Mouse (Mus musculus): ENCODE measurements around the gene Sar1a. TPM values are rescaled to one million over a fixed set of nuclear protein-coding genes. Genes with fewer than 3 reads are reported as not detected.

Sar1a gene
- 220 and 231 TPM in 2 replicates for polyA plus RNA-seq (2016; fragmentation: Nextera tagmentation; extraction: Ambion mirVana)

- H3K36me3 ChIP-seq, result peaks cover 25% of the 10 kb centered on the region
- H3K4me3 ChIP-seq, result peak within 1 kb of the TSS; percentile 97
- WGBS, result under 1% methylated on average over 77 of the region's 84 CpGs
- DNase-seq (ENCODE audit: low spot score), result peak; percentile 100
- peaks cover 21% of the 10 kb centered on the region for H3K4me1 ChIP-seq
- no peaks in the 10 kb centered on the region for H3K27me3 ChIP-seq (ENCODE audit: low read depth, poor library complexity, severe bottlenecking)
- peak within 1 kb of the TSS; percentile 93 for H3K27ac ChIP-seq
- H3K9me3 ChIP-seq (replicated peaks), result no peaks in the 10 kb centered on the region
These were observed at the start of gene Sar1a for GRCm38 (mm10) chr10:61680015-61680913. Sar1a (plus strand) TSS chr10:61680299.

GRCm38 (mm10) chr10:61632445-61632844 lies 47.7 kb upstream of the Sar1a start:
- no peak overlapping the region for H3K4me3 ChIP-seq
- 78% methylated on average over 10 of the region's 10 CpGs for WGBS
- H3K4me1 ChIP-seq, result peaks cover 8% of the 10 kb centered on the region
- H3K27me3 ChIP-seq (ENCODE audit: low read depth, poor library complexity, severe bottlenecking), result 0 out of 2 replicates have a peak, but pooled peaks cover under 1% of the 10 kb centered on the region
- no peaks in the 10 kb centered on the region for H3K36me3 ChIP-seq
- no peak overlapping the region for H3K27ac ChIP-seq
- no peak for DNase-seq (ENCODE audit: low spot score)
- no peaks in the 10 kb centered on the region for H3K9me3 ChIP-seq (replicated peaks)

- Histone ChIP-seq H3K27ac (no peak overlapping the region), H3K4me1 (no peaks in the 10 kb centered on the region), H3K27me3 (ENCODE audit: low read depth, poor library complexity, severe bottlenecking) (no peaks in the 10 kb centered on the region), H3K36me3 (no peaks in the 10 kb centered on the region), H3K9me3 (replicated peaks) (no peaks in the 10 kb centered on the region), H3K4me3 (no peak overlapping the region)
- 82% methylated on average over 7 of the region's 7 CpGs for WGBS
- DNase-seq (ENCODE audit: low spot score), result no peak
These were observed 43.0 kb upstream of the Sar1a start for GRCm38 (mm10) chr10:61637055-61637454.

- Histone ChIP-seq H3K4me3 (no peak overlapping the region), H3K27ac (no peak overlapping the region), H3K36me3 (no peaks in the 10 kb centered on the region), H3K9me3 (replicated peaks) (no peaks in the 10 kb centered on the region), H3K27me3 (ENCODE audit: low read depth, poor library complexity, severe bottlenecking) (no peaks in the 10 kb centered on the region), H3K4me1 (no peaks in the 10 kb centered on the region)
- WGBS, result 76% methylated on average over 4 of the region's 4 CpGs
- no peak for DNase-seq (ENCODE audit: low spot score)
These were observed 39.7 kb upstream of the Sar1a start for GRCm38 (mm10) chr10:61640363-61640762.

- DNase-seq (ENCODE audit: low spot score), result no peak
- Histone ChIP-seq H3K27me3 (ENCODE audit: low read depth, poor library complexity, severe bottlenecking) (no peaks in the 10 kb centered on the region), H3K4me3 (no peak overlapping the region), H3K36me3 (peaks cover 8% of the 10 kb centered on the region), H3K9me3 (replicated peaks) (no peaks in the 10 kb centered on the region), H3K27ac (no peak overlapping the region), H3K4me1 (peaks cover 21% of the 10 kb centered on the region)
- 46% methylated on average over 7 of the region's 7 CpGs for WGBS
These were observed 33.5 kb upstream of the Sar1a start for GRCm38 (mm10) chr10:61646557-61646956.

GRCm38 (mm10) chr10:61647790-61648736 lies 32.0 kb upstream of the Sar1a start, which contains the start of gene Ppa1:
Ppa1 (plus strand) TSS chr10:61648552.
- 4% methylated on average over 39 of the region's 50 CpGs for WGBS
- H3K36me3 ChIP-seq, result peaks cover 23% of the 10 kb centered on the region
- H3K4me3 ChIP-seq, result peak within 1 kb of the TSS; percentile 81
- DNase-seq (ENCODE audit: low spot score), result peak; percentile 97
- peaks cover 21% of the 10 kb centered on the region for H3K4me1 ChIP-seq
- H3K27me3 ChIP-seq (ENCODE audit: low read depth, poor library complexity, severe bottlenecking), result no peaks in the 10 kb centered on the region
- peak within 1 kb of the TSS; percentile 92 for H3K27ac ChIP-seq
- no peaks in the 10 kb centered on the region for H3K9me3 ChIP-seq (replicated peaks)

GRCm38 (mm10) chr10:61648737-61649645 lies 31.1 kb upstream of the Sar1a start:
- Histone ChIP-seq H3K27me3 (ENCODE audit: low read depth, poor library complexity, severe bottlenecking) (no peaks in the 10 kb centered on the region), H3K4me3 (peak overlapping the region; percentile 81), H3K27ac (peak overlapping the region; percentile 92), H3K36me3 (peaks cover 32% of the 10 kb centered on the region), H3K4me1 (peaks cover 21% of the 10 kb centered on the region), H3K9me3 (replicated peaks) (no peaks in the 10 kb centered on the region)
- peak; percentile 49 for DNase-seq (ENCODE audit: low spot score)
- 1% methylated on average over 42 of the region's 49 CpGs for WGBS

GRCm38 (mm10) chr10:61654105-61654504 lies 26.0 kb upstream of the Sar1a start:
- no peaks in the 10 kb centered on the region for H3K27me3 ChIP-seq (ENCODE audit: low read depth, poor library complexity, severe bottlenecking)
- H3K9me3 ChIP-seq (replicated peaks), result no peaks in the 10 kb centered on the region
- no peak for DNase-seq (ENCODE audit: low spot score)
- WGBS, result 96% methylated on average over 4 of the region's 4 CpGs
- H3K4me1 ChIP-seq, result peaks cover 11% of the 10 kb centered on the region
- H3K4me3 ChIP-seq, result no peak overlapping the region
- no peak overlapping the region for H3K27ac ChIP-seq
- peaks cover 69% of the 10 kb centered on the region for H3K36me3 ChIP-seq

- DNase-seq (ENCODE audit: low spot score), result no peak
- Histone ChIP-seq H3K36me3 (peaks cover 75% of the 10 kb centered on the region), H3K9me3 (replicated peaks) (no peaks in the 10 kb centered on the region), H3K27me3 (ENCODE audit: low read depth, poor library complexity, severe bottlenecking) (no peaks in the 10 kb centered on the region), H3K27ac (no peak overlapping the region), H3K4me1 (0 out of 2 replicates have a peak, but pooled peaks cover 5% of the 10 kb centered on the region), H3K4me3 (no peak overlapping the region)
- WGBS, result 90% methylated on average over 7 of the region's 7 CpGs
These were observed 25.4 kb upstream of the Sar1a start for GRCm38 (mm10) chr10:61654691-61655090.

GRCm38 (mm10) chr10:61655188-61655587 lies 24.9 kb upstream of the Sar1a start:
- WGBS, result 93% methylated on average over 3 of the region's 3 CpGs
- Histone ChIP-seq H3K4me3 (no peak overlapping the region), H3K36me3 (peaks cover 80% of the 10 kb centered on the region)

GRCm38 (mm10) chr10:61656928-61657882 lies 22.9 kb upstream of the Sar1a start:
- Histone ChIP-seq H3K4me1 (no peaks in the 10 kb centered on the region), H3K27me3 (ENCODE audit: low read depth, poor library complexity, severe bottlenecking) (no peaks in the 10 kb centered on the region), H3K36me3 (peaks cover 85% of the 10 kb centered on the region), H3K4me3 (no peak overlapping the region), H3K9me3 (replicated peaks) (no peaks in the 10 kb centered on the region), H3K27ac (no peak overlapping the region)
- no peak for DNase-seq (ENCODE audit: low spot score)
- WGBS, result 91% methylated on average over 18 of the region's 18 CpGs

More at GRCm38 (mm10) chr10:61655188-61655587, 24.9 kb upstream of the Sar1a start:
- 0 out of 2 replicates have a peak, but pooled peaks cover 5% of the 10 kb centered on the region for H3K4me1 ChIP-seq
- no peaks in the 10 kb centered on the region for H3K9me3 ChIP-seq (replicated peaks)
- H3K27ac ChIP-seq, result no peak overlapping the region
- no peak for DNase-seq (ENCODE audit: low spot score)
- no peaks in the 10 kb centered on the region for H3K27me3 ChIP-seq (ENCODE audit: low read depth, poor library complexity, severe bottlenecking)

All from limb, embryonic 10.5 days (tissue).